Mouse (Mus musculus) heart, adult 2 months (tissue): ENCODE results near the gene Slc25a27.

Experiments
- CTCF ChIP-seq: fragments of 200-600 bp; IDR thresholded peaks from 2 replicates; pipeline ENCODE4 v1.8.1; 2022; ENCODE audit warnings: antibody characterized with exemption, mild to moderate bottlenecking, moderate library complexity
- EP300 ChIP-seq: fragments of 200-500 bp; IDR thresholded peaks from 2 replicates; pipeline ENCODE4 v1.6.1; 2011; ENCODE audit warnings: low read depth, low read length, control low read depth; ENCODE audit not compliant: insufficient read depth
- POLR2A ChIP-seq: fragments of 200-500 bp; IDR thresholded peaks from 2 replicates; pipeline ENCODE4 v1.6.1; 2011; ENCODE audit warnings: mild to moderate bottlenecking, low read depth, low read length, control low read depth; ENCODE audit not compliant: insufficient read depth

DNA sequence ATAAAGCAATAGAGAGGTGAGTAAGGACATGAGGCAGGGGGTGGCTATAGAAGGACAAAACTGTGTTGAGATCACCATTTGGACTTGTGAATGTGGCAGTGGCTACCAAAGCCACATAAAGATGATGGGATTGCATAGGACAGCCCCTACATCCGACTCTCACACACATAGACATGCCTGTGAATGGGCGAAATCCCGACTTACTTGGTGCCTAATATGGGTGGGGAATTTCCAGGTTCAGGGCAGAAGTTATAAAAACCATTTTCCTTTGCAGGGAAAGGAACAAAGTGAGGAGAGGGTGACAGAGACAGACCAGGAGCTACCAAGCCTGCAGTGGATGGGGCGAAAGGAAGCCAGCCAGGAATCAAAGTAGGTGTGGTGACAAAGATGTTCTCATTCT lies 29.9 kb downstream of the Slc25a27 start:
- TF ChIP-seq POLR2A (no peak), CTCF (no peak), EP300 (no peak)
